Mouse (Mus musculus) granulocyte monocyte progenitor cell, adult 5-6 weeks (primary cell): ENCODE results near the gene Klf7. TPM values are rescaled to one million over a fixed set of nuclear protein-coding genes. Genes with fewer than 3 reads are reported as not detected.

Experiments used
- ATAC-seq: replicated peaks from 2 replicates; pipeline ENCODE4 v1.8.0; 2016; ENCODE audit warnings: mild to moderate bottlenecking, moderate TSS enrichment, inconsistent platforms; ENCODE audit not compliant: poor library complexity, severe bottlenecking
- total RNA-seq, 2 experiments: library from RNA; stranded (forward) in 1 of 2; stranded (reverse) in 1 of 2; fragments of 200-712, 200-1000 nt in 1 of 2; fragments of >200 nt in 1 of 2; fragmentation: Nextera tagmentation in 1 of 2; gene quantifications; 2 replicates each; pipeline ENCODE4 v1.2.3; 2014 to 2017

The Klf7 gene
- total RNA-seq, 2 experiments from 2014 or later: 6.3 to 8.5 TPM

GRCm38 (mm10) chr1:64106127-64106526 lies 16.0 kb downstream of the Klf7 start:
- ATAC-seq: no peak

- ATAC-seq: no peak
Measured at GRCm38 (mm10) chr1:64105181-64105646, 16.9 kb downstream of the Klf7 start.

GRCm38 (mm10) chr1:64104665-64105064 lies 17.4 kb downstream of the Klf7 start:
- ATAC-seq: peak; percentile 89

- peak; percentile 56 for ATAC-seq
Measured at GRCm38 (mm10) chr1:64101331-64101730, 20.8 kb downstream of the Klf7 start.

- no peak for ATAC-seq
Measured at GRCm38 (mm10) chr1:64098800-64099199, 23.3 kb downstream of the Klf7 start.

GRCm38 (mm10) chr1:64097640-64098287 lies 24.3 kb downstream of the Klf7 start:
- no peak for ATAC-seq

GRCm38 (mm10) chr1:64093018-64093417 lies 29.1 kb downstream of the Klf7 start:
- ATAC-seq: no peak

GRCm38 (mm10) chr1:64091591-64091990 lies 30.5 kb downstream of the Klf7 start:
- no peak for ATAC-seq

GRCm38 (mm10) chr1:64090566-64090965 lies 31.5 kb downstream of the Klf7 start:
- ATAC-seq: no peak

GRCm38 (mm10) chr1:64089691-64090090 lies 32.4 kb downstream of the Klf7 start:
- peak; percentile 24; the same call in 1 of the 2 replicates for ATAC-seq

GRCm38 (mm10) chr1:64088604-64089320 lies 33.3 kb downstream of the Klf7 start:
- peak; percentile 54 for ATAC-seq

- ATAC-seq: peak; percentile 43; the same call in 1 of the 2 replicates
Measured at GRCm38 (mm10) chr1:64087657-64088603, 34.2 kb downstream of the Klf7 start.

- no peak for ATAC-seq
Measured at GRCm38 (mm10) chr1:64085875-64086274, 36.2 kb downstream of the Klf7 start.

- ATAC-seq: no peak
Measured at GRCm38 (mm10) chr1:64085361-64085760, 36.7 kb downstream of the Klf7 start.

GRCm38 (mm10) chr1:64084706-64085105 lies 37.4 kb downstream of the Klf7 start:
- 0 out of 2 replicates have a peak, but pooled peaks have one; percentile 10 for ATAC-seq

- no peak for ATAC-seq
Measured at GRCm38 (mm10) chr1:64081791-64082190, 40.3 kb downstream of the Klf7 start.

- ATAC-seq: no peak
Measured at GRCm38 (mm10) chr1:64081217-64081616, 40.9 kb downstream of the Klf7 start.

- ATAC-seq: 0 out of 2 replicates have a peak, but pooled peaks have one; percentile 15
Measured at GRCm38 (mm10) chr1:64080263-64080662, 41.8 kb downstream of the Klf7 start.

GRCm38 (mm10) chr1:64078747-64079211 lies 43.3 kb downstream of the Klf7 start:
- ATAC-seq: peak; percentile 45

- ATAC-seq: peak; percentile 91
Measured at GRCm38 (mm10) chr1:64078011-64078746, 43.9 kb downstream of the Klf7 start.
